Mouse (Mus musculus): ENCODE results near the gene Tcp11l2.

Gene Tcp11l2

DNA sequence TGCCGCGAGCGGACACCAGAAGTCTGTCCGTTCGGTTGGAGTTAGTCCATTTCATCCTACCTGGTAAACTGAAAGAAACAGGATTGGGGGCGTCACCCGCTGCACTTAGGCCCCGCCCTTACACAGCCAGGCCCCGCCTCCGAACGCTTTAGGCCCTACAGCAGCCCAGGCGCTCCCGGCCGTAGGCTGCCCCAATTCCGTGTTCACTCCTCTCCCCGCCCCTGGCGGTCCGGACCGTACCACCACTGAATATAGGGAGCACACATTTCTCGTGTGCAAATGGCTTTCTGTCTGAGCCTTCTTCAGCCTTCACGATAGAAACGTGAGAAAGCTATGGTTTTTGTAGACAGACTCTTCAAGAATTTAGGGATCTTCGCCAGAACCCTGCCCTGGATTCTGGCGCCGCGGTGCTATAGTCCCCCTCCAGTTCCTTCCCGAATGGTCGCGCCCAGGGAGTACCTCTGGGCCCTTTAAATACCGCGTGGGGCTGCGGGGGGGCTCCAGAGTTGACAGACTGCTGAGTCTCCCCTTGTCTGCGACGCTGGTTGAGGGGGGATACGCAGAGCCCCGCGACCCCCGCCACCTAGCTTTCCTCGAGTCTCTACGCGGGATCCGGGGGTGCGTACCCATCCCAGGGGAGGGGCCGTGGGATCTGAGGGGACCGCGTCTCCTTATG lies at the start of gene Tcp11l2:
Gene Tcp11l2 (plus strand): TSS at position 232 of the 676 bp plus-strand sequence.
- DNase-seq (ENCODE audit: low spot score in 2 of 2), result peak; percentile 89 to 93

- no peak for DNase-seq (ENCODE audit: low spot score in 2 of 2)
Observed at GRCm38 (mm10) chr10:84527070-84527469, 49.4 kb upstream of the Tcp11l2 start.

DNA sequence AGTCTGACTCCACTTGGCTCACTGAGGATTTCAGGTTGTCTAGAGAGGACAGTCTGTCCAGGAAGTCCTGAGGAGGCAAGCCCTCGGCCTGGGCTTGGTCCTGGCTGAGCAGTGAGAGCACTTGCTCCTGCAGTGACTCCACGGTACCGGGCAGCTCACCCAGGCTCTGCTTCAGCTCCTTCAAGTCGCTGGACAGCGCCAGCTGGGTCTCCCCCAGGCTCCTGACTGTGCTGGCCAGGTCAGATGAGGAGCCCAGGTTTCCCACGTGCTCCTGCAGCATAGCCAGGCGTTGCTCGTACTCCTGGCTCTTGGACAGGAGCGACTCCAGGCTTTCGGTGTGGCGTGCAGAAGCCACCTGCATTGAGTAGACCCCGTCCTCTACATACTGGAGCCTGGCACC lies 48.8 kb upstream of the Tcp11l2 start:
- no peak for DNase-seq (ENCODE audit: low spot score in 2 of 2)

DNA sequence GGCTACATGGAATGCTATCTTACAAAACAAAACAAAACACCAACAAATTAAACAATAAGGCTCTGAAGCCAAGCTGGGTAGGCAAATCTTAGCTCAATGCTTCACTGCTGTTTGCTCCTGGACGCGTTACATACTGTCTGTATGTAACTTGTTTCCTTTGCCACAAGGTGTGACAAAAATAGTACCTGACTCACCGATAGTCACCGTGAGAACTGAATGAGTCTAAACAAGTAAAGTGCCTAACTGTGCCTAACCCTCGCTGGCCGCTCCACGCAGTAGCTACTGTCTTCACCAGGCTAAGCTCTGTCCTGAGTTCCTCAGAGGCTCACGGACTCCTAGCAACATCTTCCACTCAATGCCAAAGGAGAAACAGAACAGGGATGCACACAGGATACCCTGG lies 46.0 kb upstream of the Tcp11l2 start:
- DNase-seq (ENCODE audit: low spot score in 2 of 2), result no peak

- DNase-seq (ENCODE audit: low spot score in 2 of 2), result no peak
Observed at GRCm38 (mm10) chr10:84531576-84531975, 44.9 kb upstream of the Tcp11l2 start.

- peak in 1 of 2 experiments; percentile 37 for DNase-seq (ENCODE audit: low spot score in 2 of 2)
Observed at GRCm38 (mm10) chr10:84532191-84532889, 44.1 kb upstream of the Tcp11l2 start.

DNA sequence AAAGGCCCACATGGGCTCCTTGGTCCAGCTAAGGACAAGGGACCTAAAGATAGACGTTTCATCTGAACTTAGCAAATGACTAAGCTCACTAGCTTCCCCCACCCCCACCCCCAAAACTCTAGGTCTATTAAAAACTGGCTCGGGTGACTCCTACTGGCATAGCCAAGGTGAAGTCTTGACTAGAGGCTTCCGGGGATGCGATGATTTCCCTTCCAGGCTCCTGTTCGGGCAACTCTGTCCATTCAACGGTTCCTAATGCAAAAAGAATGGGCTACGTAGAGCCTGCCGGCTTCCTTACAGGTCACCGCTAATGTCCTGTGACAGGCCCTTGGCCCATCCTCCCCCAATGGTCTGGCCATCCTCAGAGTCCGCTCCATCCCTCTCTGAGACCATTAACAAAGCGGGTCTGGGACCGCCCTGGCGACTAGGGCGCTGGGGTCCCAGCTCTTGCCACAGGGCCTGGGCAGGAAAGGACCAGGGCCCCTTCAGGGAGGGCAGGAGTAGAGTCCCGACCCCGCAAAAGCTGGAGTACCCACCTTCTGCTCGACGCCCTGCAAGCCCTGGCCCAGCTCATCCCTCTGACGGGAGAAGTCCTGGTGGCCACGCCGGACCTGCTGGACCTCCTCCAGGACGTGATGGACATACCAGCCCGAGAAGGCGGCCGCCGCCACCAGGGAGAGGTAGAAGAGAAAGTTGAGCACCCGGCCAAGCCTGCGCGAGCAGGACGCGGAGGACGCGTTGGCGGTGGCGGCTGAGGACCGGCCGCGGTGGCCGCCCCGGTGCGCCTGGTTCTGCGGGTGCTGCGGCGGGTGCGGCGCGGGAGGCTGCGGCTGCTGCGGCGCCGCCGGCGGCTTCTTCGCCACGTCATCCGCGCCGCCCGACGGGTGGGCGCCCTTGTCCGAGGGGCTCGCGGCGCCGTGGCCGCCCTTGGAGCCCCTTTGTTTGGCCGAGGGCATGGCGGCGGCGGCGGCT lies 43.2 kb upstream of the Tcp11l2 start:
- DNase-seq (ENCODE audit: low spot score in 2 of 2), result peak in 1 of 2 experiments; percentile 39

DNA sequence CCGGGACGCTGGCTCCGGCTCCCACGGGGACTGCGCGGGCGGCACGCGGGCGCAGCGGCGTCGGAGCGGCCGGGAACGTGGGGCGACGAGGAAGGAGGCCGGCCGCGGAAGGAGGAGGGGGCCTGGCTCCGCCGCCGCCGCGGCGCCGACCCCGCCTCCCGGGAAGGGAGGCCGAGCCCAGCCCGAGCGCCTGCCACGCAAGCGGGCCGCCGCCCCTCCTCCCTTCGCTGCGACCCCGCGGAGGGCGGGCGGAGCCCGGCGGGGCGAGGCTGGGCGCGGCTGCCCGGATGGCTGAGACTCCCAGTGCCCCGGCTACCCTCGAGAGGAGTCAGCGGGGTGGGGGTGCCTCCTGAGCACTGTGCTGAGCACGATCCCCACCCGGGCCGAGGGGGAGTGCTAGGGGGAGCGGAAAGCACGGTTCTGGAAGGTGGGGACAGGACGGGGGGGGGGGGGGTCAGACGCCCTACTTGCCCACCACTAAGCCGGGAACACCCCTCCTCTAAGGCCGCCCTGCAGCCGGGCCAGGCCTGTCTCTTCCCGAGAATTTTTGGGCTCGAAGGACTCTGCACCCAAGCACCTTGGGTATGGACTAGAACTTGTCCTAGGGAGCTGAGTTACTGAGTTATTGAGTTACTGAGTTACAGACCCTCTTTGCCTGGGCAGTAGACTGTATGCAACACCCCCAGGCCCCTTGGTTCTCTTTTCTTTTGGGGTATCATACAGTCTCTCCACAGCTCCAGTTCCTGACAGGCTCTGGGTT lies 42.3 kb upstream of the Tcp11l2 start, which contains the start of gene Ckap4:
Gene Ckap4 (minus strand): TSS at position 151 of the 760 bp plus-strand sequence.
- peak; percentile 78 to 80 for DNase-seq (ENCODE audit: low spot score in 2 of 2)

- DNase-seq (ENCODE audit: low spot score in 2 of 2), result no peak
Observed at GRCm38 (mm10) chr10:84535458-84535857, 41.0 kb upstream of the Tcp11l2 start.

GRCm38 (mm10) chr10:84535859-84536258 lies 40.6 kb upstream of the Tcp11l2 start:
- DNase-seq (ENCODE audit: low spot score in 2 of 2), result no peak

- no peak for DNase-seq (ENCODE audit: low spot score in 2 of 2)
Observed at GRCm38 (mm10) chr10:84539651-84540050, 36.8 kb upstream of the Tcp11l2 start.

- DNase-seq (ENCODE audit: low spot score in 2 of 2), result no peak
Observed at GRCm38 (mm10) chr10:84542802-84543658, 33.4 kb upstream of the Tcp11l2 start.

DNA sequence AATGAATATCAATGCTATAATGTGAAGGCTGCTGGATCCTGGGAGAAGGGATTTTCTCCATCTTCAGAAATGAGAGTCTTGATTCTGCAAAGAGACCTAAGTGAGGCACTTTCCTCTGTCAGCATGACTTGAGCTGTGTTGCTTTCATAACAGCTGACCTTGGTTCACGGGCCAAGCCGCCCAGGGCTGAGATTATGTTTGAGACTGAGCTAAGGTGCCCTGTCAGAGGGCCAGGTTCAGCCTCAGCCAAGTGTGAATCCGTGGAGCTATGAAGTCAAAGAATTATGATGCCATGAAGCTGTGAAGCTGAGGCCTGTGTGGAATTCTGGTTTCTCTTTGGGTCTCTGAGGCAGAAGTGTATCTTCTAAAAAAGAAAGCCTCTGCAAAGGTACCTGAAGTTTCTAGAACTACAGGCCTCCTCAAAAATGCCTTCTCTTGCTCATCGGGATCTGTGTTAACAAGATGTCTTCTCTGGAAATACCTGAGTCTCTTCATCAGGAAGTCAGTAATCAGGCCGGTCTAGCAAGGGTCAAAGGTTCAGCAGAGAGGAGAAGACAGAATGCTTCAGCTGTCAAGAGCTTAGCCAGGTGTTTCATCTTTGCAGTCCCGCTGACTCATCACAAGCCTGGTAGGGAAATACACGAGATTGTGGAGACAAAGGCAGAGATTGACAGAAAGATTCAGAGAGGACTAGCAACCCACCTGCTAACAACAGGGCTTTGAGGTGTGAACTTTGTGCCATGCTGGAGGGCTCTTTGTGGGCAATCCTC lies 31.4 kb upstream of the Tcp11l2 start:
- no peak for DNase-seq (ENCODE audit: low spot score in 2 of 2)

DNA sequence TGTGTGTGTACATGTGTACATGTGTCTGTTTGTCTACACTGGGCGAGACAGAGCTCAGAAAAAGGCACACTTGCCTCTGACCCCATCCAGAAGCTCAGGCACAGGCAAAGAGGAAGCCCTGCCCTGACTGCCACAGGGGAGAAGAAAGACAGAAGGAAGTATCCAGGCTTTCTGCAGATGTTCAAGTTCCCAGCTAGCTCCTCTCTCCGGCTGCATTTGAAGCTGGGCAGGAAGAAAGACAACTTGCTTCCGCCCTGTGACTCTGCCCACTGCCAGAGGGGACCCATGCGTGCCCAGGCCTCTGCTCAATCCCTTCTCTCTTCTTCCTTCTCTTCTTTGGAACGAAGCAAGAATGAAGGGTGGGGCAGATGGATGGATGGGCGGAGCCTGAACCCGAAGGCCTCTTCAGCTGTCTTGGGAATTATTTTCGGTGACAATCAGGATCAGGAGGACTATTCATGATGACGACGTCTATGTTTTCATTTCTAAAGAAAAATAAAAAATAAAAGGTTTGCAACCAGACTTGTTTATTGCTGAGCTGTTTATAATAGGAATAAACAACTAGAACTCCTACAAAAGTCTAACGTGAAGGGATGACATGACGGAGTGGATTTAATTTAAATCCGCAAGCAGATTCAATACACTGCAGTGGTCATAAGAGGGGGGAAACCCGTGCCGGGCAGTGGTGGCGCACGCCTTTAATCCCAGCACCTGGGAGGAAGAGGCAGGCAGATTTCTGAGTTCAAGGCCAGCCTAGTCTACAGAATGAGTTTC lies 27.1 kb upstream of the Tcp11l2 start:
- DNase-seq (ENCODE audit: low spot score in 2 of 2), result no peak

DNA sequence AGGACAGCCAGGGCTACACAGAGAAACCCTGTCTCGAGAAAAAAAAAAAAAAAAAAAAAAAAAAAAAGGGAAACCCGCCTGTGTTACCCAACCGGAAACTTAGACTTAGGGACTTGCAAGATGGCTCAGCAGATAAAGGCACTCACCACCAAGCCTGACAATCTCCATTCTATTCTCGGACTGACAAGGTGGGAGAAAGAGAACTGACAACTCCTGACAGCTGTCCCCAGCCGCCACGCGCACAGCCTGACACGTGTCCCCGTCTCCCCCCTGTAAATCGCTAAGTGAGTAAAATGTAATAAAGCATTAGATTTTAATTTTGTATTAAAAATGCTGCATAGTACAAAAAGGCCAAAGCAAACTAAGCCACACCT lies 26.5 kb upstream of the Tcp11l2 start:
- no peak for DNase-seq (ENCODE audit: low spot score in 2 of 2)

GRCm38 (mm10) chr10:84551846-84552245 lies 24.6 kb upstream of the Tcp11l2 start:
- DNase-seq (ENCODE audit: low spot score in 2 of 2), result no peak

- no peak for DNase-seq (ENCODE audit: low spot score in 2 of 2)
Observed at GRCm38 (mm10) chr10:84552477-84552876, 23.9 kb upstream of the Tcp11l2 start.

DNA sequence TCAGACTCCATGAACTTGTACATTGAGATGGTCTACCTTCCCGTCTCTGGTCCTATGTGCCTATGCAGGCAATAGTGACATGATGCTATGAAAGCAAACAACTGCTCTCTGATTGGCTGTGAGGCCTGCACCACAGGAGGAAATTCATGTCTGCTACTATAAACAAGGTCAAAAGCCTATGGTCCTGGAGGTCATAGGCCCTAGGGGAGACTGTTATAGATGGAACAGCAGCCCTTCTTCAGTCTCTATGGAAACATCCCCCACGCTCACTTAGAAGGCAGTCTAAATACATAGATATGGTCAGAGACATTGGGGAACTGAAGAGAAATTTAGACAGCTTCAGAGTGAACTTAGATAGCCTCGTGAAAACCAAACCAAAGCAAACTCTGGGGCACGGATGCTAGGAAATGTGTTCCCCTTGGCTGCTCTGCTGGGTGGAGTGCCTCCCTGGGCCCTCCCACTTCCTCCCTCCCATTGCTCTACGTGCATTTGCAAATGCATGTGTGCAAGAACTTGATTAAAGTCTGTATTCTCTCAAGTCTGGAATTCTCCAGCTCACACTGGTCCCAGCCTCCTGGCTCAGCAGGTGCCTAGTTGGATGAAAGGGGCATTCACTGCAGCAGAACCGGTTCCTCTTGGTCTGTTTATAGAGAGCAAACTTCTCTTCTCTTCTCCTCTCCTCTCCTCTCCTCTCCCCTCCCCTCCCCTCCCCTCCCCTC lies 22.0 kb upstream of the Tcp11l2 start:
- DNase-seq (ENCODE audit: low spot score in 2 of 2), result no peak
